Mouse (Mus musculus) hindbrain, embryonic 14.5 days (tissue): ENCODE data around the gene Wdsub1. TPM values are rescaled to one million over a fixed set of nuclear protein-coding genes. Genes with fewer than 3 reads are reported as not detected.

ENCODE experiments used
- ATAC-seq: fragments of 200-750 bp; cut with Nextera tagmentation; 2 replicates; pipeline ENCODE4 v1.8.0; 2017; ENCODE audit warnings: moderate number of reproducible peaks, mild to moderate bottlenecking, moderate TSS enrichment, moderate library complexity; ENCODE audit not compliant: low FRiP score
- DNase-seq: peaks from one replicate; pipeline ENCODE4 v3.0.0-alpha.2; 2015; ENCODE audit warnings: low spot score
- H3K27ac ChIP-seq: fragments of 300-500 bp; sonication (generic); 2 replicates; pipeline ENCODE4 v1.5.1; 2014; ENCODE audit warnings: mild to moderate bottlenecking, moderate library complexity
- H3K27me3 ChIP-seq: fragments of 300-500 bp; sonication (generic); 2 replicates; pipeline ENCODE4 v1.6.1; 2014; ENCODE audit warnings: mild to moderate bottlenecking, low read length, mixed read lengths; ENCODE audit not compliant: control insufficient read depth, insufficient read depth
- H3K36me3 ChIP-seq: fragments of 300-500 bp; sonication (generic); replicated peaks from 2 replicates; pipeline ENCODE4 v1.6.1; 2014; ENCODE audit not compliant: control insufficient read depth, insufficient read depth
- H3K4me1 ChIP-seq: fragments of 300-500 bp; sonication (generic); replicated peaks from 2 replicates; pipeline ENCODE4 v1.6.1; 2014; ENCODE audit warnings: antibody characterized with exemption, low read length, mixed read lengths; ENCODE audit not compliant: control insufficient read depth, insufficient read depth
- H3K4me2 ChIP-seq: fragments of 300-500 bp; sonication (generic); replicated peaks from 2 replicates; pipeline ENCODE4 v1.6.1; 2014; ENCODE audit warnings: mild to moderate bottlenecking, moderate library complexity
- H3K4me3 ChIP-seq: fragments of 300-500 bp; sonication (generic); replicated peaks from 2 replicates; pipeline ENCODE4 v1.5.1; 2014; ENCODE audit warnings: mild to moderate bottlenecking, low read length
- H3K9ac ChIP-seq: fragments of 300-500 bp; sonication (generic); 2 replicates; pipeline ENCODE4 v1.6.1; 2014
- H3K9me3 ChIP-seq: fragments of 300-500 bp; sonication (generic); 2 replicates; pipeline ENCODE4 v1.6.1; 2016; ENCODE audit warnings: low read length; ENCODE audit not compliant: control insufficient read depth
- WGBS: fragments of 180-500 bp; shearing (Covaris S2); extraction: QIAGEN DNeasy Blood & Tissue Kit; methylation state at CpG from one replicate; pipeline ENCODE4 v1.1.7; 2014; 5-methylcytosine and 5-hydroxymethylcytosine counted together
- polyA plus RNA-seq: library from polyadenylated mRNA; unstranded; fragments of >200 nt; fragmentation: Nextera tagmentation; extraction: Ambion mirVana; gene quantifications from 2 replicates; pipeline ENCODE4 v1.2.1, GENCODE M21; 2014

Wdsub1 gene
- polyA plus RNA-seq, 1 experiment from 2014 or later: 16.6 TPM

GRCm38 (mm10) chr2:59831831-59832230 is 50.6 kb downstream of the Wdsub1 start:
- H3K4me2 ChIP-seq: no peak overlapping the region
- no peak overlapping the region for H3K9ac ChIP-seq
- H3K9me3 ChIP-seq: no peaks in the 10 kb centered on the region
- 77% methylated on average over 7 of the region's 7 CpGs for WGBS
- no peaks in the 10 kb centered on the region for H3K27me3 ChIP-seq
- H3K36me3 ChIP-seq: no peaks in the 10 kb centered on the region
- no peak overlapping the region for H3K27ac ChIP-seq
- DNase-seq (no peak), ATAC-seq (no peak)
- no peak overlapping the region for H3K4me3 ChIP-seq
- peaks cover 21% of the 10 kb centered on the region for H3K4me1 ChIP-seq

- H3K27ac ChIP-seq: no peak overlapping the region
Observed at GRCm38 (mm10) chr2:59830940-59831339, 51.5 kb downstream of the Wdsub1 start.

DNA sequence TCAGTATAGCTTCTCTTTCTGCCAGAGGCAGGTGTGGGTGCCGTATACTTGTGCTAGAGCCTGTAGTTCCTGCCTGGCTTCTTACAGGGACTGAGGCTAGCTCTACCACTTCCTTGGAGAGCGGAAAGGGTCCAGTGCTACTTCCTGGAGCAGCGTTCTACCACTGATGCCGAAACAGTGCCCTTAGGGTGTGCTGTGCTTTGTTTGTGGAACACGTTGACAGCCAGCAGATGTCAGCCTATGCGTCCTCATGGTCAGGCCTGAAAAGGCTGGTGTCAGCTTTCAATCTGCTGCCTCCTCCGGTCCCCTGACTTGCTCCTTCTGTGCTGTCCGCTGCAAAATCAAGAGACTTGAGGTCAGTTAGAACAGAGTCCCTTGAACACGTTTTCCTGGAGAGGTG is 52.2 kb downstream of the Wdsub1 start:
- Histone ChIP-seq H3K4me3 (no peak overlapping the region), H3K9ac (0 out of 2 replicates have a peak overlapping the region, but pooled peaks have one; percentile 3), H3K27ac (no peak overlapping the region), H3K36me3 (no peaks in the 10 kb centered on the region), H3K4me1 (peaks cover 21% of the 10 kb centered on the region), H3K27me3 (no peaks in the 10 kb centered on the region), H3K4me2 (no peak overlapping the region), H3K9me3 (no peaks in the 10 kb centered on the region)
- ATAC-seq: peak; percentile 22; the same call in 1 of the 2 replicates
- DNase-seq: no peak
- WGBS: 22% methylated on average over 9 of the region's 9 CpGs

More at GRCm38 (mm10) chr2:59830940-59831339, 51.5 kb downstream of the Wdsub1 start:
- no peak overlapping the region for H3K9ac ChIP-seq
- no peak overlapping the region for H3K4me2 ChIP-seq
- ATAC-seq (no peak), DNase-seq (no peak)
- no peak overlapping the region for H3K4me3 ChIP-seq
- H3K36me3 ChIP-seq: no peaks in the 10 kb centered on the region
- peaks cover 21% of the 10 kb centered on the region for H3K4me1 ChIP-seq
- H3K27me3 ChIP-seq: no peaks in the 10 kb centered on the region
- H3K9me3 ChIP-seq: no peaks in the 10 kb centered on the region
- 82% methylated on average over 5 of the region's 5 CpGs for WGBS

DNA sequence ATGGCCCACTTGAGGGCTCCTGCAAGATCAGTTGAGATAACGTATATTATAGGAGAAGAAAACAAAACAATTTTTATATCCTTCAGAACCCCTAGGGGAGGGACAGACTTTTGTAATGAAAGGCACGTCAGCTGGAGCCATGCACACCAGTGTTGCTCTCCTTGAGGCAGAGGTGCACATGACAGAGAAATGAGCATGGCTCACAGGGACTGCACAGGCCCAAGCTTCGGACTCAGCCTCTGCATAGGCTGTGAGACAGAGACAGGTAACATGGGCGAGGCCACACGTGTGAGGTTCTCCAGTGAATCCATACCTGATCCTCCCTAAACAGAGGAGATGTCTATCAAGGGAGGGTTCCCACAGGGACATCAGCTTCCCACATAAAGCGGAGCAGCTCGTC is 52.7 kb downstream of the Wdsub1 start:
- Histone ChIP-seq H3K27ac (peak overlapping the region; percentile 63; the same call in 1 of the 2 replicates), H3K4me1 (peaks cover 21% of the 10 kb centered on the region), H3K9ac (0 out of 2 replicates have a peak overlapping the region, but pooled peaks have one; percentile 3), H3K36me3 (no peaks in the 10 kb centered on the region), H3K4me3 (no peak overlapping the region), H3K9me3 (no peaks in the 10 kb centered on the region), H3K4me2 (no peak overlapping the region), H3K27me3 (no peaks in the 10 kb centered on the region)
- no peak for DNase-seq
- ATAC-seq: no peak
- 75% methylated on average over 7 of the region's 7 CpGs for WGBS

DNA sequence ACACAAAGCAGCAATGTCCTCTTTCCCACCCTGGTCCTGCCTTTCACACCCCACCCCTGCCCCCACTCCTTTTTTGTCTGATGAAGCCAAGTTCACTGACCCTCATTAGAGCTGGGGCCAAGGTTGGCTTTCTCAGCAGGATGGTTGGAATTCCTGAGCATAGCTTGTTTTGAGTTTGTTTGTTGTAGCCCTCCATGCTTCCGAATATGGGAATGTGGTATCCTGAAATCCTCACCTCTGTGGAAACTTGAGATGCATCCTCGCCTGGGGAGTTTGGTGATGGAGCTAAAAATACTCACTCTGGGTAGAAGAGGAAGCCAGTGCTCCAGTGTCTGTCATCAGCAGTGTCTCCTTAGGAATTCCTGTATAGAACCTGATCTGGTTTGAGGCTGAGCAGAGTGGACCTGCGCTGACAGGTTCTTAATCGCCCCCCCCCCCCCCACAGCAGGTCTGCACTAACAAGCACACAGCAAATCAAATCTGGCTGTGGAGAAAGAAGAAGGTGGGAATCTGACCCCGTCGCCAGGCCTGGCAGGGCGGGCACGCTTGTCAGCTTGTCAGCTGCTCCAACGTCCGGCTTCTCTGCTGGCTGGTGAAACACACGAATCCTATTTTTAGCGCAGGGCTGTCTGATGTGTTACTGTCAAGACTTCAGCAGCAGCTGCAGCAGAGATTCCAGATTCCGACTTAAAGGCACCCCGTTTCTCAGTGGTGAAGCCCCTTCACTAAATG is 53.4 kb downstream of the Wdsub1 start:
- ATAC-seq: peak; percentile 29; the same call in 1 of the 2 replicates
- DNase-seq: no peak

GRCm38 (mm10) chr2:59828103-59828655 is 54.2 kb downstream of the Wdsub1 start:
- 64% methylated on average over 11 of the region's 11 CpGs for WGBS
- Histone ChIP-seq H3K4me2 (no peak overlapping the region), H3K36me3 (no peaks in the 10 kb centered on the region), H3K9me3 (no peaks in the 10 kb centered on the region), H3K4me3 (no peak overlapping the region), H3K9ac (0 out of 2 replicates have a peak overlapping the region, but pooled peaks have one; percentile 20), H3K27ac (peak overlapping the region; percentile 63; the same call in 1 of the 2 replicates), H3K27me3 (no peaks in the 10 kb centered on the region), H3K4me1 (peaks cover 21% of the 10 kb centered on the region)
- DNase-seq (no peak), ATAC-seq (no peak)

More for the DNA sequence above, 53.4 kb downstream of the Wdsub1 start:
- H3K36me3 ChIP-seq: no peaks in the 10 kb centered on the region
- H3K4me1 ChIP-seq: peaks cover 21% of the 10 kb centered on the region
- no peak overlapping the region for H3K4me3 ChIP-seq
- 24% methylated on average over 14 of the region's 14 CpGs for WGBS
- no peaks in the 10 kb centered on the region for H3K27me3 ChIP-seq
- H3K9ac ChIP-seq: peak overlapping the region; percentile 20; the same call in 1 of the 2 replicates
- H3K4me2 ChIP-seq: no peak overlapping the region
- H3K9me3 ChIP-seq: no peaks in the 10 kb centered on the region
- peak overlapping the region; percentile 63 for H3K27ac ChIP-seq

- no peak for ATAC-seq
- DNase-seq: no peak
- 77% methylated on average over 4 of the region's 4 CpGs for WGBS
Observed at GRCm38 (mm10) chr2:59825380-59825779, 57.0 kb downstream of the Wdsub1 start.

DNA sequence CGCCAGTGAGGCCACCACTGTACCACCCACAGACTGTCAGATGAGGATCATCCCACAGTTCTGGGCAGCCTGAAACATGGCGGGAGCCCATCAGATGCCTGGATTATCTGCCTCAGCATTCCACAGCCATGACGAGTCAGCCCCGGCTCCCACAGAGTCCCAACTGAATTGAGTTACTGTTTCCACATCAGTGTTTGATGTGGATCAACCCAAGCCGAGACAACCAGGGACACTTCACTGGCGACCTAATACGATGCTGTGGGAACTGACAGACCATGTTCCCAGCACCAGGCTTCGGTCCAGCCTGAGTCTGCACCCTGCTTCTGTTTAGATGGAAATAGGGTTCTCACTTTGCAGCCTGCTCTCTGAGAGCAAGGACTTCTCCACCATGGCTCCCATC is 58.1 kb downstream of the Wdsub1 start:
- H3K9me3 ChIP-seq: no peaks in the 10 kb centered on the region
- H3K4me2 ChIP-seq: no peak overlapping the region
- peaks cover 10% of the 10 kb centered on the region for H3K4me1 ChIP-seq
- no peaks in the 10 kb centered on the region for H3K27me3 ChIP-seq
- 73% methylated on average over 8 of the region's 8 CpGs for WGBS
- no peak overlapping the region for H3K4me3 ChIP-seq
- no peak for ATAC-seq
- H3K27ac ChIP-seq: no peak overlapping the region
- no peaks in the 10 kb centered on the region for H3K36me3 ChIP-seq
- no peak for DNase-seq
- H3K9ac ChIP-seq: no peak overlapping the region

More at GRCm38 (mm10) chr2:59825380-59825779, 57.0 kb downstream of the Wdsub1 start:
- Histone ChIP-seq H3K27me3 (no peaks in the 10 kb centered on the region), H3K36me3 (no peaks in the 10 kb centered on the region), H3K4me2 (no peak overlapping the region), H3K27ac (no peak overlapping the region), H3K4me3 (no peak overlapping the region), H3K4me1 (peaks cover 21% of the 10 kb centered on the region), H3K9ac (no peak overlapping the region), H3K9me3 (no peaks in the 10 kb centered on the region)

DNA sequence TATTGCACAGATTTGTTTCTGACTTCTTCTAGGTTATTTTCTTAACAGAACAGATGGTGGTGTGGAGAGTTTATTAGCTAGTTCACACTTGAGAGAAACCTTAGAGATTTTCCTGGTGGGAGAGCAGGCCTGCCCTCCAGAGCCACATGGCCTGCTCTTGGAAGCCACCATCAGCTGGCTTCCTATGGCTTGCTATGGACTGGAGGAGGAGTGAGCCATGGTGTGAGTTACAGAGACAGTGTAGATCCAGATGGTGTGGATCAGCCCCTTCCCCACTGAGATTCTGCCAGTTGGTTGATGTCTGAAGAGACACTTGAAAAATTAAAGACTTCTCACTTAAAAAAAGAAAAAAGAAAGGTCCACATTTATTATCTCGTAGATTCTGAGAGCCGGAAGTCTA is 61.3 kb downstream of the Wdsub1 start:
- Histone ChIP-seq H3K4me1 (no peaks in the 10 kb centered on the region), H3K9ac (no peak overlapping the region), H3K27ac (no peak overlapping the region), H3K9me3 (no peaks in the 10 kb centered on the region), H3K4me3 (no peak overlapping the region), H3K36me3 (no peaks in the 10 kb centered on the region), H3K4me2 (no peak overlapping the region), H3K27me3 (no peaks in the 10 kb centered on the region)
- no peak for ATAC-seq
- no peak for DNase-seq
- 92% methylated on average over 2 of the region's 2 CpGs for WGBS
